Mouse (Mus musculus): Measurements from ENCODE around the gene Fancg. TPM values are rescaled to one million over a fixed set of nuclear protein-coding genes. Genes with fewer than 3 reads are reported as not detected.

The Fancg gene
- total RNA-seq, 1 experiment from 2014 or later: 27.7 TPM

DNA sequence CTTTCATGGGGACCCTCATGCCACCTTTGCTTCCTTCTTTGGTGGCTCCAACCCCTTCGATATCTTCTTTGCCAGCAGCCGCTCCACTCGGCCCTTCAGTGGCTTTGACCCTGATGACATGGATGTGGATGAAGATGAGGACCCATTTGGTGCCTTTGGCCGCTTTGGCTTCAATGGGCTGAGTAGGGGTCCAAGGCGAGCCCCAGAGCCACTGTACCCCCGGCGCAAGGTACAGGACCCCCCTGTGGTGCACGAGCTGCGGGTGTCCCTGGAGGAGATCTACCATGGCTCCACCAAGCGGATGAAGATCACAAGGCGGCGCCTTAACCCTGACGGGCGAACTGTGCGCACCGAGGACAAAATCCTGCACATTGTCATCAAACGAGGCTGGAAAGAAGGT, 53.7 kb downstream of the Fancg start:
- no peak for ATAC-seq (ENCODE audit: extremely low read depth, insufficient number of reproducible peaks, low FRiP score, poor library complexity, severe bottlenecking)

DNA sequence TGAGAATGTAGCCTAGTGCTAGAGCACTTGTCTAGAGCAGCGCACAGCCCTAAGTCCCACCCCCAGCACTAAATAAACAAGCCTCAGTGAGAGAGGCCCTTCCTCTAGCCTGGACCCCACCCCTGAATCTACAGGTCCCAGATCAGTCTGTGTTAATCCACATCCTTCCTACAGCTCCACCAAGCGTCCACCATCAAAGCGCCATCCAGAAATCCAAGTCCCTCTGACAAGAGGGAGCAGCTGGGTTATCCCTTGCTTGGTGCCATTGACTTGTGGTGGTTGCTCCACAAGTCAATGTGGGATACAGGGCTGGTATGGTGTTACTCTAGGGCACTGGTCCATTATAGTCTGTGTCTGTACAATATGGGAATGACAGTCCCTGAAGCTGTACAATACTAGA, 55.1 kb downstream of the Fancg start:
- ATAC-seq (ENCODE audit: extremely low read depth, insufficient number of reproducible peaks, low FRiP score, poor library complexity, severe bottlenecking): no peak

DNA sequence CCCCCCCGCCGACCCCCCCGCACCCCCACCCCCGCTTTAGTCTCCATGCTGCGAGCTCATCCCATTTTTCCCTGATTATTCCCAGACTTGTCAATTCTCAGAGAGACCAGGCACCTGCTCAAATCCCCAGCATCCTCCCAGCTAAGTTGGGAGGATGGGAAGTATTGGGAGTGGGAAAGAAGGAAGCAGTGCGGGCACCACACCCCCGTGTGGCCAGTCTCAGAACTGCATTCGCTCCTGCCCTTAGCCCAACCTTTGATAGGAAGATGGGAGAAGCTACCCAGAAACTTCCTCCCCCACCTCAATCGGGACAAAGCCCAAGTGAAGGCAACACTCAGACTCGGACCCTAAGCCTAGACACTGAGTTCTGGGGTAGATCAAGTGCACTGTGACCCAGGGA, 56.0 kb downstream of the Fancg start:
- ATAC-seq (ENCODE audit: extremely low read depth, insufficient number of reproducible peaks, low FRiP score, poor library complexity, severe bottlenecking): no peak

- ATAC-seq (ENCODE audit: extremely low read depth, insufficient number of reproducible peaks, low FRiP score, poor library complexity, severe bottlenecking): no peak
Observed at GRCm38 (mm10) chr4:42953435-42954094, 56.7 kb downstream of the Fancg start.

DNA sequence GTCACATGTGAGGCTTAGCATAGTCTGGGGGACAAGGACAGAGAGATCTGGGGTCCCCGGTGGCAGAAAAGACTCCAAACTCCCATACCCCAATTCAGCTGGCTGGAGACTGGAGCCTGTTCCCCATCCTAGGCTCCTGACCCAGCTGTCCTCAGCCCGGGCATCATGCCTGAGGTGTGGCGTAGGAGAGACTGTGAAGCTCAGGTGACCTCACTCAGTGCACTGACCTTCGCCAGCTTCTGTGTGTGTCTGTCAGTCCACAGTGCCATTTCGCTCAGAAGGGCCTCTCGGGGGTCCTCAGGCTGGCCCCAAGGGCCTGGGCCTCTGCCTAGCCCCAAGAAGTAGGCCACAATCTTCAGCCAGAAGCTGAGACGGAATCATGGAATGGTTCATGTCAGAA, 57.7 kb downstream of the Fancg start:
- no peak for ATAC-seq (ENCODE audit: extremely low read depth, insufficient number of reproducible peaks, low FRiP score, poor library complexity, severe bottlenecking)

Other genes with a start within 250 kb of the Fancg start
- not detected in 2 replicates for gene Ccl21a, start 236.5 kb downstream of the Fancg start, total RNA-seq (2017)
- not detected in 2 replicates for gene Fam205a1, start 156.6 kb downstream of the Fancg start, total RNA-seq (2017)
- gene Gm12394, start 153.7 kb downstream of the Fancg start, total RNA-seq (2017): not detected in 2 replicates
- not detected in 2 replicates for gene Fam205c, start 136.3 kb downstream of the Fancg start, total RNA-seq (2017)
- gene Phf24, start 93.8 kb downstream of the Fancg start, total RNA-seq (2017): not detected in 2 replicates
- 8.5 and 8.8 TPM in 2 replicates for gene Dnajb5, start 60.7 kb downstream of the Fancg start, total RNA-seq (2017)
- 0.93 TPM in 1 of 2 replicates, not detected in the other for gene 1700022I11Rik, start 40.9 kb downstream of the Fancg start, total RNA-seq (2017)
- 115 and 128 TPM in 2 replicates for gene Vcp, start 10.0 kb downstream of the Fancg start, total RNA-seq (2017)
- gene Pigo, start 15.3 kb upstream of the Fancg start, total RNA-seq (2017): 10.7 and 15.6 TPM in 2 replicates
- gene Stoml2, start 21.2 kb upstream of the Fancg start, total RNA-seq (2017): 49.5 and 56.1 TPM in 2 replicates
- 14.8 and 18.5 TPM in 2 replicates for gene Fam214b, start 35.7 kb upstream of the Fancg start, total RNA-seq (2017)
- 0.74 and 0.93 TPM in 2 replicates for gene Unc13b, start 48.4 kb upstream of the Fancg start, total RNA-seq (2017)

All from neutrophil, adult 5-6 weeks (primary cell).